Mouse (Mus musculus) left cerebral cortex, adult 11 months (tissue): Measurements from ENCODE around the gene Rnase4.

ENCODE experiments used
- DNase-seq: peaks from one replicate; pipeline ENCODE4 v3.0.0; 2022; ENCODE audit warnings: low spot score

Gene Rnase4

GRCm38 (mm10) chr14:51090921-51091900 is at the start of gene Rnase4, which contains the start of gene Ang:
Gene Rnase4, plus strand, starts transcription at chr14:51091077.
Gene Ang, plus strand, starts transcription at chr14:51091150.
- DNase-seq: no peak

GRCm38 (mm10) chr14:51041769-51042168 is 49.1 kb upstream of the Rnase4 start, which contains the start of gene Rnase9:
Gene Rnase9, minus strand, starts transcription at chr14:51041869.
- DNase-seq: no peak

GRCm38 (mm10) chr14:51047846-51048245 is 43.0 kb upstream of the Rnase4 start:
- no peak for DNase-seq

- no peak for DNase-seq
Measured at GRCm38 (mm10) chr14:51050063-51050462, 40.8 kb upstream of the Rnase4 start, which contains the start of gene Rnase11. Gene Rnase11, minus strand, starts transcription at chr14:51050163.

- DNase-seq: no peak
Measured at GRCm38 (mm10) chr14:51051941-51052340, 38.9 kb upstream of the Rnase4 start.

GRCm38 (mm10) chr14:51053176-51053575 is 37.7 kb upstream of the Rnase4 start:
- DNase-seq: no peak

- no peak for DNase-seq
Measured at GRCm38 (mm10) chr14:51054243-51055237, 36.3 kb upstream of the Rnase4 start.

- DNase-seq: no peak
Measured at GRCm38 (mm10) chr14:51057401-51057831, 33.5 kb upstream of the Rnase4 start, which contains the start of gene Rnase12. Gene Rnase12, minus strand, starts transcription at chr14:51057661.

GRCm38 (mm10) chr14:51060761-51061160 is 30.1 kb upstream of the Rnase4 start:
- DNase-seq: no peak

GRCm38 (mm10) chr14:51068956-51069355 is 21.9 kb upstream of the Rnase4 start:
- DNase-seq: no peak

- DNase-seq: no peak
Measured at GRCm38 (mm10) chr14:51069617-51070016, 21.3 kb upstream of the Rnase4 start.

- no peak for DNase-seq
Measured at GRCm38 (mm10) chr14:51074335-51074734, 16.5 kb upstream of the Rnase4 start, which contains the start of gene Olfr750. Gene Olfr750, minus strand, starts transcription at chr14:51074435.

GRCm38 (mm10) chr14:51079180-51079579 is 11.7 kb upstream of the Rnase4 start:
- no peak for DNase-seq

GRCm38 (mm10) chr14:51081035-51081434 is 9.8 kb upstream of the Rnase4 start:
- DNase-seq: no peak

GRCm38 (mm10) chr14:51082599-51083581 is 8.0 kb upstream of the Rnase4 start:
- no peak for DNase-seq

- no peak for DNase-seq
Measured at GRCm38 (mm10) chr14:51083805-51084204, 7.1 kb upstream of the Rnase4 start.

GRCm38 (mm10) chr14:51085086-51085485 is 5.8 kb upstream of the Rnase4 start:
- DNase-seq: no peak

GRCm38 (mm10) chr14:51085911-51086310 is 5.0 kb upstream of the Rnase4 start:
- DNase-seq: no peak

- no peak for DNase-seq
Measured at GRCm38 (mm10) chr14:51087762-51088161, 3.1 kb upstream of the Rnase4 start.

GRCm38 (mm10) chr14:51088166-51088969 is 2.5 kb upstream of the Rnase4 start:
- peak; percentile 76 for DNase-seq
